Mouse (Mus musculus) spleen, adult 2 months (tissue): ENCODE measurements around the gene Gtf2a1.

Source experiments
- CTCF ChIP-seq: fragments of 200-500 bp; IDR thresholded peaks from 2 replicates; pipeline ENCODE4 v1.5.1; 2011; ENCODE audit warnings: mild to moderate bottlenecking, inconsistent platforms; ENCODE audit not compliant: insufficient read depth, insufficient read length, insufficient replicate concordance; ENCODE audit errors: extremely low read depth
- POLR2A ChIP-seq: fragments of 200-500 bp; IDR thresholded peaks from 2 replicates; pipeline ENCODE4 v1.6.1; 2011; ENCODE audit warnings: low read depth, low read length, inconsistent platforms

DNA sequence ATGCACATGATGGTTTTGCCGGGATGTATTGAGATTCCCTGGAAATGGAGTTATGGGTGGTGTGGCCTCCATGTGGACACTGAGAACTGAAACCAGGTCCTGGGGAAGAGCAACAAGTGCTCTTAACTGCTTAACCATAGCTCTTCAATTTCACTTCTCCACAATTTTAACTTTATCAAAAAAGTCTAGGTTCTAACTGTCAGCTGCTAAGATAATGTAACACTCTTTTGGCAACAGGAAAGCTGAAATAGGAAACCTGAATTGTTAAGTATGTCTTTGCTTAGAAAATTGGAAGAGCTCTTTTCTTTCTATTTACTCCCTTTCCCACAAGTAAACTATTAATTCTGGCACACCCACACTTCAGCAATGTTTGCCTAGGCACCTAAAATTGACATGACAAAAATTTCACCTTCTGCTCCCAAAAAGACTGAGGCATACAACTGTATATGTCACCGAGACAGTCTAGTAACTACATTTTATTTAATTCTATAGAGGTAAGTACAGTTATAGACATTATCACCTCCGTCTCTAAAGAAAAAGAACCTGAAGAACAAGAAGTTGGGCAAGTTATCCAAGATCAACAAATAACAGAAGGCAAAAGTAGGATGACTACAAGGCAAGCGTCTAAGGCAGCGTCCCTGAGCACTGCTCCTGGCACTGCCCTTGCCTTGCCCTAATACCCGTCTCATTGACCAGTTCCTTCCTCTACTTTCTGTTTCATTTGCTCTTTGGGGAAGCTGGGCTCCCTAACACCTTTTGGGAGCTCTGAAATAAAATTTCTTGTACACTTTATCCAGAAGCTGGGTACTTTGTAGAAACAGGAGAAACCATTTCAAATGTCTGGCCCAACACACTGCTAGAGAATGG is 8.8 kb downstream of the Gtf2a1 start:
- TF ChIP-seq CTCF (no peak), POLR2A (no peak)
